Mouse (Mus musculus) neural tube, embryonic 11.5 days (tissue): ENCODE measurements at regions not wholly inside any gene's neighbourhood (a gene's known extent, or its start where the extent isn't known, plus 50 kb on each side); places are given as distances from the start of the nearest gene placed in this dataset.

Source experiments
- ATAC-seq: fragments of 200-750 bp; cut with Nextera tagmentation; 2 replicates; pipeline ENCODE4 v1.8.0; 2017; ENCODE audit warnings: moderate number of reproducible peaks, mild to moderate bottlenecking, moderate TSS enrichment, moderate library complexity; ENCODE audit not compliant: insufficient read depth, low FRiP score, low TSS enrichment
- DNase-seq: peaks from one replicate; pipeline ENCODE4 v3.0.0-alpha.2; 2015; ENCODE audit warnings: low spot score
- H3K27ac ChIP-seq: fragments of 300-500 bp; sonication (generic); 2 replicates; pipeline ENCODE4 v1.5.1; 2014; ENCODE audit warnings: low read depth, mild to moderate bottlenecking, low read length
- H3K27me3 ChIP-seq: fragments of 300-500 bp; sonication (generic); 2 replicates; pipeline ENCODE4 v1.6.1; 2014; ENCODE audit warnings: mild to moderate bottlenecking, low read length, mixed read lengths; ENCODE audit not compliant: control insufficient read depth, insufficient read depth
- H3K36me3 ChIP-seq: fragments of 300-500 bp; sonication (generic); 2 replicates; pipeline ENCODE4 v1.6.1; 2014; ENCODE audit warnings: mild to moderate bottlenecking, low read length, moderate library complexity, mixed read lengths; ENCODE audit not compliant: control insufficient read depth, insufficient read depth
- H3K4me1 ChIP-seq: fragments of 300-500 bp; sonication (generic); 2 replicates; pipeline ENCODE4 v1.6.1; 2014; ENCODE audit warnings: low read length, mixed read lengths; ENCODE audit not compliant: control insufficient read depth, insufficient read depth
- H3K4me2 ChIP-seq: fragments of 300-500 bp; sonication (generic); 2 replicates; pipeline ENCODE4 v1.6.1; 2014; ENCODE audit warnings: low read depth, mild to moderate bottlenecking, moderate library complexity
- H3K4me3 ChIP-seq: fragments of 300-500 bp; sonication (generic); 2 replicates; pipeline ENCODE4 v1.5.1; 2014; ENCODE audit warnings: low read depth, low read length
- H3K9ac ChIP-seq: fragments of 300-500 bp; sonication (generic); 2 replicates; pipeline ENCODE4 v1.6.1; 2014; ENCODE audit warnings: mild to moderate bottlenecking, low read length
- H3K9me3 ChIP-seq: fragments of 300-500 bp; sonication (generic); 2 replicates; pipeline ENCODE4 v1.6.1; 2016; ENCODE audit warnings: low read length; ENCODE audit not compliant: control insufficient read depth
- WGBS: fragments of 180-500 bp; shearing (Covaris S2); extraction: QIAGEN DNeasy Blood & Tissue Kit; methylation state at CpG from one replicate; pipeline ENCODE4 v1.1.7; 2014; 5-methylcytosine and 5-hydroxymethylcytosine counted together

DNA sequence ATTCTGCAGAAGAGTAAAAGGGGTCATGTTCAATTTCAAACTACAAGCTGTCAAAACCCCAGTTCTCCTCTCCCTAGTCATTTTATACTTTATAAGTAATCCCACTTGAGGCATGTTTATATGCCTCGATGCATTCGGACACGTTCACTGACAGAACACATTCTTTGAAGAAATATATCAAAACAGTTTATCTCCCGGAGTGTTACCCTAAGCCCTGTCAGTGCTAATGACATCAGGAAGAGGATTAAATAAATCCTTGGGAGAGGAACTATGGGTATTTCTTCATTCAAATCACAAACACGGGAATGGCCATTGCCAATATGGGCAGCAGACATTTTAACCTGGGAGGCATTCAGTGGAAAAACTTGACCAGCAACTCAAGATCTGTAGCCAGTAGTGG is 1208.1 kb upstream of the Adgrl2 start:
- H3K27ac ChIP-seq: no peak overlapping the region
- 77% methylated on average over 5 of the region's 5 CpGs for WGBS
- no peak overlapping the region for H3K9ac ChIP-seq
- no peaks in the 10 kb centered on the region for H3K9me3 ChIP-seq
- H3K4me2 ChIP-seq: no peak overlapping the region
- no peak overlapping the region for H3K4me3 ChIP-seq
- no peaks in the 10 kb centered on the region for H3K4me1 ChIP-seq
- DNase-seq (no peak), ATAC-seq (no peak)
- no peaks in the 10 kb centered on the region for H3K36me3 ChIP-seq
- H3K27me3 ChIP-seq: no peaks in the 10 kb centered on the region

DNA sequence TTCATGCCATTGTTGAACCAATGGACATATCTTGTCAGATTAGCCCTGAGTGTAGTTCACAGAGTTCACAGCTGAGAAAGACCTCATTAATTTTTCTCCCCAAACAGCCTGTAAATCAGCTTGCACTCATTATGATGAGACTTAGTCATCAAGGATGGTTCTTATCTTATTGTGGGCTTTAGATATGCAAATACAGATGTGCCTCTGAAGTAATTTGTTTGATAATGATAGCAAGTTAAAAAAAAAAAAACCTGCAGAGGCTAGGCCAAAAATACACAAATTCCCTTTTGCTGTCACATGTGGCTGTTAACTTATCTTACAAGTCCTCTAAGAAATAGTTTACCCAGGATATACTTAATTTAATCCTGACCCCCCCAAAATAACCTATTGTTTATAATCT is 1215.5 kb upstream of the Adgrl2 start:
- no peak for DNase-seq
- no peak for ATAC-seq
- Histone ChIP-seq H3K27me3 (no peaks in the 10 kb centered on the region), H3K4me2 (no peak overlapping the region), H3K4me3 (no peak overlapping the region), H3K36me3 (no peaks in the 10 kb centered on the region), H3K27ac (no peak overlapping the region), H3K9ac (no peak overlapping the region), H3K9me3 (no peaks in the 10 kb centered on the region), H3K4me1 (no peaks in the 10 kb centered on the region)

DNA sequence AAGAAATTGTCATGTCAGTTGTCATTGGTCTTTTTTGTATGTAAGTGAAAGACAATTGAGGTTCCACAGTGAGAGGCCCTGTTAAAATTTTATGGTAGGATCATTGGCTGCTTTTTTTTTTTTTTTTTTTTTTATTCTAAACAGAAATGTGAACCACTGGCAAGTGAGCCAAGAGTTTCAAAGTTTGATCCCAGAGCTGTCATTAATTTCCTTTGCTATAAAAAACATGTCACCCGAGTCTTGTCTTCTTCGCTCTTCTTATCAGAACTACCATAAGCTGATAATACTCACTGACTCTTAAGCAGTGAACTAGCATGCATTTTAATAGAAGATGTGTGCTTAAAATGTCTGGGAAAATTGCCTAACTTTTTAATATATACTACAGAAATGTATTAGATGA is 1204.4 kb upstream of the Adgrl4 start:
- Histone ChIP-seq H3K27me3 (no peaks in the 10 kb centered on the region), H3K27ac (no peak overlapping the region), H3K9ac (no peak overlapping the region), H3K4me1 (no peaks in the 10 kb centered on the region), H3K4me3 (no peak overlapping the region), H3K36me3 (no peaks in the 10 kb centered on the region), H3K4me2 (no peak overlapping the region), H3K9me3 (no peaks in the 10 kb centered on the region)
- 92% methylated on average over 2 of the region's 2 CpGs for WGBS
- ATAC-seq (no peak), DNase-seq (no peak)

DNA sequence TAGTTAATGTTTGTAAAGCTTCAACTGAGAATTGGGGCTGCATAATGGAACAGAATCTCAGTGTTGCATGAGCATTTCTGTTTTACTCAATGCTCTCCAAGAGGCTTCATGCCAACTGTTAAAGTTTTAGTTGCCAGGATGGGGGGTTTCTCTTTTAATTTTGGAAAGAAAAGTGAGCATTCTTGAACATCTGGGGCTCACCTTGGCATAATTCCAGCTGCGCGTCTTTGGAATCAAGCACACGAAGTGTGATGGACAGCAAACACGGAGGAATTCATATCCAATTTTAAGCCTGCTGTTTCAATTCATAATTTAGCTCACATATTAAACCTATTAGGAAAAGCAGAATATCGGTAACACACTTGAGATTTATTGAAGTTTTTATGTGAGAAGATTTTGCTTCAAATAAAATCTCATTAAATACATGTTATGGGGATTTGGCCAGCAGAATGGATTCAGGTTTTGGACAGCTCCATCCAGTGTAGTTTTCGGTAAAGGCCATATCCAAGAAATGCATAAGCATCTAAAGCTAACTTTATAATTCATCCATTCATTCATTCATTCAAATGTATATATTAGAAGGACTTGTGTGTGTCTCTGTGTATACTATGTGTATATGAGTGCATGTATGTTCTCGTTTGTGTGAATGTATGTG is 1200.6 kb upstream of the Adgrl4 start:
- H3K9ac ChIP-seq: no peak overlapping the region
- no peaks in the 10 kb centered on the region for H3K9me3 ChIP-seq
- 91% methylated on average over 7 of the region's 7 CpGs for WGBS
- H3K27ac ChIP-seq: no peak overlapping the region
- no peaks in the 10 kb centered on the region for H3K36me3 ChIP-seq
- H3K4me3 ChIP-seq: no peak overlapping the region
- no peaks in the 10 kb centered on the region for H3K27me3 ChIP-seq
- DNase-seq: no peak
- H3K4me1 ChIP-seq: no peaks in the 10 kb centered on the region
- no peak overlapping the region for H3K4me2 ChIP-seq
- no peak for ATAC-seq

DNA sequence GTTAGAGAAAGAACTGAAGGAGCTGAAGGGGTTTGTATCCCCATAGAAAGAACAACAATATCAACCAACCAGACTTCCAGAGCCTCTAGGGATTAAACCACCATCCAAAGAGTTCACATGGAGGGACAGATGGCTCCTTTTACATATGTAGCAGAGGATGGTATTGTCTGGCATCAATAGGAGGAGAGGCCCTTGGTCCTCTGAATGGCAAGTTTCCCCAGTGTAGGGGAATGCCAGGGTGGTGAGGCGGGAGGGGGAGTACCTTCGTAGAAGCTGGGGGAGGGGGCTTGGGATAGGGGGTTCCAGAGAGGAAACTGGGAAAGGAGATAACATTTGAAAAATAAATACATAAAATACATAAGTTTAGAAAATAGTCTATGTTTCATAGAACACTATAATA is 1162.6 kb upstream of the Adgrl4 start:
- Histone ChIP-seq H3K9ac (no peak overlapping the region), H3K4me3 (no peak overlapping the region), H3K9me3 (no peaks in the 10 kb centered on the region), H3K36me3 (no peaks in the 10 kb centered on the region), H3K27me3 (no peaks in the 10 kb centered on the region), H3K27ac (no peak overlapping the region), H3K4me2 (no peak overlapping the region), H3K4me1 (no peaks in the 10 kb centered on the region)
- DNase-seq: no peak
- 82% methylated on average over 2 of the region's 2 CpGs for WGBS
- ATAC-seq: no peak

DNA sequence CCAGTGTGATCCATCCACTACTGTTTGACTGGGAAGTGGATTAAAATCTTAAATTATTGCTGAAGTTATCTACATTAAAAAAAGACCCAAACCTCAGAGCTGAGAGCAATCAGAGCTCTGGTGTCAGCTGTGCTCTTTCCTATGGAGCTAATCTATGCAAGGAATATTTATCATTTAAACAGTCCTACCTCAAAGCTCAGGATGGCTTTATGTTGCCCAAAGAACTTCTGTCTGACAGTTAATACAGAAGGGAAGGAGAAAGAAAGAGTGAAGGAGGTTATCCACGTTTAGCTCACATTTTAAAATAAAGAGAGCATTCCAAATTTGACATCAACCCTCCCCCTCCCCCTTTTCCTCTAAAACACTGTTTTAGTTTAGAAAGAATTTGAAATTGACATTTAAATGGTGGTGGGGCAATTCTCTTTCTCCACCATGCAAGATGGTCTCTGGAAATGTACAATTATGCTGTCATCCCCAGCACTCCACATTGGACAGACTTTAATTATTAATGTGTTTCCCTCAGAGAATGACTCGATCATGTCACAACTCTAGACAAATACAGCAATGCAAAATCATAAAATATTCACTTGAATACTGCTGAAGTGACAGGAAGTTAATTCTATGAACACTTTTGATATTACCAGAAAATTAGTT is 1141.5 kb upstream of the Adgrl4 start:
- Histone ChIP-seq H3K9ac (no peak overlapping the region), H3K4me3 (no peak overlapping the region), H3K9me3 (no peaks in the 10 kb centered on the region), H3K4me2 (no peak overlapping the region), H3K27ac (no peak overlapping the region), H3K27me3 (no peaks in the 10 kb centered on the region), H3K4me1 (no peaks in the 10 kb centered on the region), H3K36me3 (no peaks in the 10 kb centered on the region)
- DNase-seq (no peak), ATAC-seq (no peak)
- WGBS: 65% methylated on average over 2 of the region's 2 CpGs

DNA sequence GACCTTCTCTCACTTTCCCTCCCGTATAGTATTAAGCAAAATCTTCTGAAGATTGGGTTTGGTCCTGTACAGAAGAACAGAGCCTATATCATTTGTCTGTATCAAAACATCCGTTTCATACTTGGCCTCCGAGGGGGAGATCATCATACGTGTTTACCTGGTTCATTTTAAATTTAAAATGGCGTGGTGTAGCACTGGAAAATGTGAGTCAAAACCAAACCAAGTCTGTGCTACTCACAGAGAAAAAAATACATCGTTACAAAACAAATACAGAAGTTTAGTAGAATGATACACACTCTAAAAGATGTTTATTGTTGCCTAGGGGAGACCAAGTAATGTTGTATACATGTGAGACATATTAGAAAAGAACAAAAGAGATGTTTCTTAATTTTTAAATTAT is 1108.9 kb upstream of the Adgrl4 start:
- 91% methylated on average over 6 of the region's 6 CpGs for WGBS
- no peak overlapping the region for H3K4me2 ChIP-seq

DNA sequence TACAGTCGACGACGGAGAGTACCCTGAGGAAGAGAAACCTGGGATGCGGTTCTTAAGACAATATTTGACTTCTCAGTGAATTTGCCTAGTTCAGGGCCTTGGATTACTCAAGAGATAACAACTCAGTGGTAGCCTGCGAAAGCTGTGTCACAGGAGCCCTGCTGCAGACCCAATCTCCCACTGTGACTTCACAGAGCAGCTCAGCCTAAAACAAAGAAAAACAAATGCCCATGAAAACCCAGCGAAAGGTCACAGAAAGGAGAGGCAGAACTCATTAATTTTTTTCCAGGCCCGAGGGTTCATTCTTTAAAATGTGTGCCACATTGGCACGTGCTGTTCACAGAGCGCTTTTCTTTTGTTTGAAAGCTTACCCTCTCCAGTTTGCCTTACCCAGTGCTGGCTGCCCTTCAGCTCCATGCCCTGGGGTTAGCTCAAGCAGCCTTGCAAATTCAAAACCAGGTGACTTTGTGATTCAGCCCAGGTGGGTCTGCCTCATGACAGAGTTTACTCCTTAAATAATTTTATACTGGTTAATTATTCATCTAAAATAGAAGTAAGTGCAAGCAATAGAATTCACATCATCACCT is 1085.5 kb upstream of the Adgrl4 start:
- DNase-seq: no peak
- H3K4me1 ChIP-seq: no peaks in the 10 kb centered on the region
- H3K9ac ChIP-seq: no peak overlapping the region
- H3K36me3 ChIP-seq: no peaks in the 10 kb centered on the region
- H3K4me2 ChIP-seq: no peak overlapping the region
- ATAC-seq: no peak
- H3K4me3 ChIP-seq: no peak overlapping the region
- H3K27me3 ChIP-seq: no peaks in the 10 kb centered on the region
- WGBS: 35% methylated on average over 9 of the region's 9 CpGs
- H3K27ac ChIP-seq: no peak overlapping the region
- H3K9me3 ChIP-seq: no peaks in the 10 kb centered on the region

More for the DNA sequence above, 1108.9 kb upstream of the Adgrl4 start:
- H3K9ac ChIP-seq: no peak overlapping the region
- ATAC-seq: no peak
- H3K9me3 ChIP-seq: no peaks in the 10 kb centered on the region
- no peaks in the 10 kb centered on the region for H3K4me1 ChIP-seq
- DNase-seq: no peak
- H3K27me3 ChIP-seq: no peaks in the 10 kb centered on the region
- H3K27ac ChIP-seq: no peak overlapping the region
- H3K36me3 ChIP-seq: no peaks in the 10 kb centered on the region
- H3K4me3 ChIP-seq: no peak overlapping the region

DNA sequence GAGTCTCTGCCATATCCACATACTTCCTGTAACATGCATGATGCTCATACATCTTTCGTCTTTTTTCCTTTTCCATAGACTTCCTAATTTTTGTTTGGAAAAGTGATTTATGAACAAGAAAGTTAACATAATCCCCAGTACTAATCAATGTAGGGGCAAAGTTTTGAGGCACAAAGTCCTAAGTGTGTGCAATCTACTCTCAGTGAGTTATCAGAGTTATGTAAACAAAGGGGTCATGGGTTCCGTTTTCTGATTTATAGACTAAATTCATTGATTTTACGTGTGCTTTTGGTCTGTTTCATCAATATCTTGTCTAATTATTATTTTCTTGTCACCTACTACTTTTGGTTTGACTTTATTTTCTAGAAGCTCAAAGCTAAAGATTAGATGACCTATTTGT is 1071.9 kb upstream of the Adgrl4 start:
- no peak for ATAC-seq
- 81% methylated on average over 3 of the region's 3 CpGs for WGBS
- Histone ChIP-seq H3K36me3 (no peaks in the 10 kb centered on the region), H3K27ac (no peak overlapping the region), H3K4me3 (no peak overlapping the region), H3K9me3 (no peaks in the 10 kb centered on the region), H3K4me1 (no peaks in the 10 kb centered on the region), H3K4me2 (no peak overlapping the region), H3K27me3 (no peaks in the 10 kb centered on the region), H3K9ac (no peak overlapping the region)
- no peak for DNase-seq
